15 mouse cellular contexts compared by ENCODE assay signal in the genomic region with DNA sequence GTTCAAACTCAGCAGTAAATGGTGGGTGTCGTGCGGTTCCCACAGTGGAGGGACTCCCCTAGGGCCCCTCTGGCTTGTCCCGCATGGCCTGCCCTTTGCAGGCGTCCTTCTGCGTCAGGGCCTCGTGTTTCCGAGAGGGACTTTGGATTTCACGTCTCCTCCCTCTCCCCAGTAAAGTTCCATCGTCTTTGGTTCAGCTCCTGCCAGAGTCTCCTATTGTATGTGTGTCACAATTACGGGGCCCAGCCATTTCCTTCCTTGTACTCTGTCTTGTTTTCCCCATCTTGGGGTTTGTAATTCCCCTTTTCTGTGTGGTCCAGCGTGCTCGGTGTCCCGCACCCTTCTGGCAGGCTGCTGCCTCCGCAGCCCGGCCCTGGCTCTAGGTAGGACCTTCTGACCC. TPM values are rescaled to one million over a fixed set of nuclear protein-coding genes. Genes with fewer than 3 reads are reported as not detected.
DNase-seq lines count a peak whose midpoint lies in the region; ATAC-seq and TF ChIP-seq lines count a peak whose summit lies in the region.
"Had no signal": no experiment of that assay in that cellular context is flagged by ENCODE, and none has a peak within 500 bp of the region (broad histone marks: within the 10 kb centered on the region; RNA-seq: fewer than 3 reads in every experiment).

No protein-coding gene starts in this region.

- WGBS in heart, adult 2 months: 50% methylated on average over 15 of the region's 15 CpGs
- WGBS in lung, embryonic 14.5 days: 74% methylated on average over 15 of the region's 15 CpGs
- 59% methylated on average over 15 of the region's 15 CpGs for WGBS in lung, adult 2 months
- WGBS in limb, embryonic 10.5 days: 79% methylated on average over 15 of the region's 15 CpGs

- TF ChIP-seq CTCF in heart, adult 2 months (IDR thresholded peaks at IDR 0.05): no peak
- no peak for TF ChIP-seq CTCF in lung, embryonic 14.5 days (IDR thresholded peaks at IDR 0.05; ENCODE audit: low read depth)
- TF ChIP-seq CTCF in lung, adult 2 months (IDR thresholded peaks at IDR 0.05; ENCODE audit: insufficient read depth, low read length): no peak

- ATAC-seq in lung, embryonic 14.5 days (ENCODE audit: insufficient read depth): no peak
- peak; percentile 24 for ATAC-seq in monocyte, adult 5-6 weeks (replicated peaks; ENCODE audit: insufficient number of reproducible peaks, low FRiP score, low TSS enrichment, poor library complexity, severe bottlenecking)

- no peak overlapping the region for H3K9ac ChIP-seq in heart, adult 2 months (ENCODE audit: low read depth, low read length)
- no peak overlapping the region for H3K9ac ChIP-seq in lung, embryonic 14.5 days
- H3K9ac ChIP-seq: midbrain, embryonic 12.5 days; neural tube, embryonic 12.5 days had no signal

- H3K27ac ChIP-seq in heart, adult 2 months: peak overlapping the region; percentile 40; the same call in 1 of the 2 replicates
- no peak overlapping the region for H3K27ac ChIP-seq in lung, embryonic 14.5 days (ENCODE audit: low read depth)
- 0 out of 2 replicates have a peak overlapping the region, but pooled peaks have one; percentile 68 for H3K27ac ChIP-seq in limb, embryonic 10.5 days
- H3K27ac ChIP-seq: midbrain, embryonic 12.5 days; neural tube, embryonic 12.5 days had no signal

- no peaks in the 10 kb centered on the region for H3K27me3 ChIP-seq in heart, adult 2 months (ENCODE audit: control insufficient read depth, insufficient read depth, low read length)
- no peaks in the 10 kb centered on the region for H3K27me3 ChIP-seq in lung, embryonic 14.5 days (ENCODE audit: insufficient read depth, low read length)
- no peaks in the 10 kb centered on the region for H3K27me3 ChIP-seq in limb, embryonic 10.5 days (ENCODE audit: low read depth, poor library complexity, severe bottlenecking)
- H3K27me3 ChIP-seq: midbrain, embryonic 12.5 days; neural tube, embryonic 12.5 days had no signal

- H3K4me3 ChIP-seq in heart, adult 2 months: no peak overlapping the region
- no peak overlapping the region for H3K4me3 ChIP-seq in lung, embryonic 14.5 days (ENCODE audit: low read depth, low read length)
- H3K4me3 ChIP-seq in lung, adult 2 months (replicated peaks; ENCODE audit: extremely low read depth, low read depth, low read length): no peak overlapping the region
- H3K4me3 ChIP-seq in limb, embryonic 10.5 days: no peak overlapping the region
- H3K4me3 ChIP-seq: midbrain, embryonic 12.5 days; neural tube, embryonic 12.5 days had no signal

- no peak overlapping the region for H3K4me2 ChIP-seq in lung, embryonic 14.5 days
- H3K4me2 ChIP-seq: midbrain, embryonic 12.5 days; neural tube, embryonic 12.5 days had no signal

- DNase-seq in heart, adult 2 months: peak in 1 of 2 experiments; percentile 30
- DNase-seq in heart, postnatal 10 days: no peak
- peak; percentile 16 for DNase-seq in lung, embryonic 14.5 days
- no peak for DNase-seq in lung, adult 2 months
- DNase-seq in limb, embryonic 10.5 days (ENCODE audit: low spot score): no peak
- no peak for DNase-seq in left cerebral cortex, postnatal 25 days (ENCODE audit: low spot score in 2 of 2)
- no peak for DNase-seq in frontal cortex, postnatal 36 days (ENCODE audit: low spot score in 2 of 2)
- DNase-seq: cerebellum, postnatal 14 days; heart, postnatal 14 days; kidney, postnatal 10 days; right cerebral cortex, adult 18-20 months had no signal

- H3K36me3 ChIP-seq in heart, adult 2 months (ENCODE audit: control insufficient read depth, insufficient read depth, low read length): no peaks in the 10 kb centered on the region; the same call in 1 of the 2 replicates
- 0 out of 2 replicates have a peak, but pooled peaks cover 4% of the 10 kb centered on the region for H3K36me3 ChIP-seq in lung, embryonic 14.5 days (ENCODE audit: insufficient read depth)
- H3K36me3 ChIP-seq in limb, embryonic 10.5 days: peaks cover 6% of the 10 kb centered on the region
- H3K36me3 ChIP-seq: midbrain, embryonic 12.5 days; neural tube, embryonic 12.5 days had no signal

- intact Hi-C loops in heart, adult 2 months (cut with DNase I): no loop called here
- intact Hi-C loops in heart, postnatal 10 days (cut with DNase I): loop anchor here (10.0 kb wide), 3 partner anchors 229 to 1199 kb away; partner anchors contain the start of gene Sdk1
- intact Hi-C loops in left cerebral cortex, postnatal 25 days (cut with DNase I): no loop called here

- no peaks in the 10 kb centered on the region for H3K9me3 ChIP-seq in lung, embryonic 14.5 days (ENCODE audit: low read depth, low read length)
- H3K9me3 ChIP-seq in limb, embryonic 10.5 days (replicated peaks): no peaks in the 10 kb centered on the region
- H3K9me3 ChIP-seq: G1E; midbrain, embryonic 12.5 days; neural tube, embryonic 12.5 days had no signal

- peaks cover 4% of the 10 kb centered on the region for H3K79me2 ChIP-seq in heart, adult 2 months (replicated peaks; ENCODE audit: control insufficient read depth, insufficient read depth, low read length)

- peaks cover 25% of the 10 kb centered on the region for H3K4me1 ChIP-seq in heart, adult 2 months (ENCODE audit: control insufficient read depth, insufficient read depth, low read length)
- peaks cover 25% of the 10 kb centered on the region for H3K4me1 ChIP-seq in lung, embryonic 14.5 days (ENCODE audit: insufficient read depth)
- peaks cover 63% of the 10 kb centered on the region for H3K4me1 ChIP-seq in lung, adult 2 months (ENCODE audit: control insufficient read depth, insufficient read depth, low read length)
- H3K4me1 ChIP-seq in limb, embryonic 10.5 days: peaks cover 82% of the 10 kb centered on the region

- no peak for TF ChIP-seq EP300 in heart, adult 2 months (IDR thresholded peaks at IDR 0.05; ENCODE audit: insufficient read depth, low read depth, low read length)

- no peak for TF ChIP-seq POLR2A in heart, adult 2 months (IDR thresholded peaks at IDR 0.05; ENCODE audit: insufficient read depth, low read depth, low read length)
- no peak for TF ChIP-seq POLR2A in lung, adult 2 months (IDR thresholded peaks at IDR 0.05; ENCODE audit: borderline replicate concordance, extremely low read depth, low read depth, low read length)

RNA-seq across cellular contexts. Expression of gene Ap5z1, which starts 20.2 kb away (rescaled TPM):
- total RNA-seq in heart, adult 2 months (2021): 1 to 10 TPM; 5.4 to 6.4 TPM
- polyA plus RNA-seq in heart, adult 2 months (2012; rRNA removed): 13.0 and 23.6 TPM in 2 replicates
- total RNA-seq in heart, postnatal 10 days (2021): 1 to 10 TPM; 6.4 to 8.1 TPM
- polyA plus RNA-seq in lung, embryonic 14.5 days (2014; fragmentation: Nextera tagmentation; extraction: Ambion mirVana): 8.9 and 9.9 TPM in 2 replicates
- polyA plus RNA-seq in lung, adult 2 months (2012; rRNA removed): 50.6 and 66.2 TPM in 2 replicates
- 11.2 and 16.2 TPM in 2 replicates for polyA plus RNA-seq in limb, embryonic 10.5 days (2016; fragmentation: Nextera tagmentation; extraction: Ambion mirVana)
- 6.7 to 13.7 TPM (median 6.9 TPM) in 3 replicates for total RNA-seq in monocyte, adult 5-6 weeks (2017)
- total RNA-seq in left cerebral cortex, postnatal 25 days (2021): 10 to 100 TPM; 19.0 TPM

RNA-seq across cellular contexts. Expression of gene Foxk1, which starts 42.2 kb away (rescaled TPM):
- total RNA-seq in heart, adult 2 months (2021): 10 to 100 TPM; 13.2 to 13.8 TPM
- polyA plus RNA-seq in heart, adult 2 months (2012; rRNA removed): 9.2 and 9.5 TPM in 2 replicates
- total RNA-seq in heart, postnatal 10 days (2021): 10 to 100 TPM; 16.8 to 19.0 TPM
- 5.4 and 7.9 TPM in 2 replicates for polyA plus RNA-seq in lung, embryonic 14.5 days (2014; fragmentation: Nextera tagmentation; extraction: Ambion mirVana)
- 23.5 and 26.1 TPM in 2 replicates for polyA plus RNA-seq in lung, adult 2 months (2012; rRNA removed)
- polyA plus RNA-seq in limb, embryonic 10.5 days (2016; fragmentation: Nextera tagmentation; extraction: Ambion mirVana): 3.5 and 4.5 TPM in 2 replicates
- total RNA-seq in monocyte, adult 5-6 weeks (2017): 17.6 to 31.2 TPM (median 21.7 TPM) in 3 replicates
- 10 to 100 TPM; 38.7 to 40.5 TPM for total RNA-seq in left cerebral cortex, postnatal 25 days (2021)
